Mouse (Mus musculus) ES-E14 (cell line): ENCODE data around the gene Srd5a2.

Experiments
- CHD2 ChIP-seq: IDR thresholded peaks from 2 replicates; pipeline ENCODE4 v1.6.1; 2014; ENCODE audit warnings: mild to moderate bottlenecking, low read depth, low read length, inconsistent platforms
- MAFK ChIP-seq: IDR thresholded peaks from 2 replicates; pipeline ENCODE4 v1.6.1; 2014; ENCODE audit warnings: mild to moderate bottlenecking, low read depth, low read length, inconsistent platforms; ENCODE audit not compliant: insufficient read depth
- ZC3H11A ChIP-seq: IDR thresholded peaks from 2 replicates; pipeline ENCODE4 v1.6.1; 2012; ENCODE audit warnings: low read depth, mild to moderate bottlenecking, inconsistent platforms, low read length, borderline replicate concordance
- ZNF384 ChIP-seq: IDR thresholded peaks from 2 replicates; pipeline ENCODE4 v1.6.1; 2012; ENCODE audit warnings: low read depth, low read length, inconsistent platforms

DNA sequence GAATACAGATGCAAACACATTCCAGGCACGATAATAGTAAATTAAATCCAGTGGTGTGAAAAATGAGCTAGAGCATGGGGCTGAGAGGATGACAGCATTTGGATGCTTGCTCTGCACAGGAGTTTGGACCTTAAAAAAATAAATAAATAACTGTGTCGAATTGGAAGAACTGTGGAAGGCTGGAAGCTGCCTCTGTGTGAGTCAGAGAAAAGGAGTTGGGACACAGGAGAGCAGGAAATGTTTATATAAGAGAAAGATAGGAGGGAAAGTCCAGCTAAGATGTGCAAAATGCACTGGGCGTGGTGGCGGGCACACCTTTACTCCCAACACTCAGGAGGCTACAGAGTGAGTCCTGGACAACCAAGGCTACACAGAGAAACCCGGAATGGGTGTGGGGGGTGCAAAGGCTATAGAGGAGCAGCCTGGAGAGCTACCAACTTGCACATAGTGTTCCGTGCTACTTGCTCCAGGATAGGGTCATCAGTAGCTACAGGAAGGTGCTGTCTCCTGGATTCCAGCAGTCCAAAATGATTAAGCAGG, 32.4 kb upstream of the Srd5a2 start:
- TF ChIP-seq ZC3H11A, result no peak
- no peak for TF ChIP-seq MAFK
- no peak for TF ChIP-seq CHD2
- TF ChIP-seq ZNF384, result no peak
